Mouse (Mus musculus): Measurements from ENCODE around the gene Rfc4. TPM values are rescaled to one million over a fixed set of nuclear protein-coding genes. Genes with fewer than 3 reads are reported as not detected.
"Not testable (repeated sequence)": the region's sequence is repeated elsewhere in the genome, so short reads cannot be mapped to it uniquely, and the experiment has no call there.

Gene Rfc4
- polyA plus RNA-seq, 2 experiments, result 12.1 to 91.4 TPM

DNA sequence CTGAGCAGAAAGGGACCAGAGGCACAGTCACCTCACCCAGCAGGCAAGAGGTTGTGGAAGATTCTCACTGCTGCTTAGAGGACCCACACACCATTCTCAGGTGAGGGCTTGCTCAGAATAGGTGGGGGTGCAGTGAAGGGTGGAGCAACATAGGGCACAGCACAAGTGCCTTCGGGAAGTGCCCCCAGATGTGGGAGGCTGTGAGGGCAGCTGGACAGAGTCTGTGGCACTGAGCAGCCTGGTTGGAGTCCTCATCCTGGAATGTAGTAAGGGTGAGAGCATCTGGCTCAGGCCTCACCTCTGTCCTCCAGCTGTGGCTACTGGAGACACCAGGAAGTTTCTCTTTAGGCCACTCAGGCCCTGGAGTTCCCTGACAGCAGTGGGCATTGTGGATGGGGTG, 30.7 kb downstream of the Rfc4 start:
- H3K27me3 ChIP-seq (ENCODE audit: control insufficient read depth, insufficient read depth, low read length); H3K4me1 ChIP-seq (ENCODE audit: control insufficient read depth, insufficient read depth, low read length); H3K36me3 ChIP-seq (ENCODE audit: control insufficient read depth, insufficient read depth, low read length); H3K27ac ChIP-seq (replicated peaks; ENCODE audit: low read depth, low read length); H3K9me3 ChIP-seq (ENCODE audit: control insufficient read depth, low read length); ATAC-seq (ENCODE audit: low FRiP score, low read depth); DNase-seq (ENCODE audit: low spot score); H3K4me2 ChIP-seq (replicated peaks; ENCODE audit: low read depth, low read length, severe bottlenecking); H3K4me3 ChIP-seq (replicated peaks; ENCODE audit: low read length); H3K9ac ChIP-seq (ENCODE audit: low read depth, low read length, severe bottlenecking): not testable (repeated sequence)
- 80% methylated on average over 1 of the region's 1 CpGs for WGBS

DNA sequence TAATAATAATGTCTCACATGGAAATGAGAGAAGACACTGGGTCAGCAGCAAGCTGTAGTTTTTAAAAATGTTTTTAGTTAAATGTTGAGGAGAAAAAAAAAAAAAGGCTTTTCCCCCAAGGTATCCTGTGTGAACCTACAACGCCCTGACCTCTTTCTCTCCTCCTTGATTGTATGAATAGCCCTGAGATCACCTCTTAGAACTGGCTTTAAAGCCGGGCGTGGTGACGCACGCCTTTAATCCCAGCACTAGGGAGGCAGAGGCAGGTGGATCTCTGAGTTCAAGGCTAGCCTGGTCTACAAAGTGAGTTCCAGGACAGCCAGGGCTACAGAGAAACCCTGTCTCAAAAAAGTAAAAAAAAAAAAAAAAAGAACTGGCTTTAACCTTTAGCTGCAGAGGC, 32.0 kb downstream of the Rfc4 start:
- H3K4me3 ChIP-seq (replicated peaks; ENCODE audit: low read length); H3K36me3 ChIP-seq (ENCODE audit: control insufficient read depth, insufficient read depth, low read length); H3K9me3 ChIP-seq (ENCODE audit: control insufficient read depth, low read length); H3K9ac ChIP-seq (ENCODE audit: low read depth, low read length, severe bottlenecking); DNase-seq (ENCODE audit: low spot score); H3K4me2 ChIP-seq (replicated peaks; ENCODE audit: low read depth, low read length, severe bottlenecking); ATAC-seq (ENCODE audit: low FRiP score, low read depth); H3K27me3 ChIP-seq (ENCODE audit: control insufficient read depth, insufficient read depth, low read length); H3K27ac ChIP-seq (replicated peaks; ENCODE audit: low read depth, low read length); H3K4me1 ChIP-seq (ENCODE audit: control insufficient read depth, insufficient read depth, low read length): not testable (repeated sequence)
- 92% methylated on average over 5 of the region's 5 CpGs for WGBS

DNA sequence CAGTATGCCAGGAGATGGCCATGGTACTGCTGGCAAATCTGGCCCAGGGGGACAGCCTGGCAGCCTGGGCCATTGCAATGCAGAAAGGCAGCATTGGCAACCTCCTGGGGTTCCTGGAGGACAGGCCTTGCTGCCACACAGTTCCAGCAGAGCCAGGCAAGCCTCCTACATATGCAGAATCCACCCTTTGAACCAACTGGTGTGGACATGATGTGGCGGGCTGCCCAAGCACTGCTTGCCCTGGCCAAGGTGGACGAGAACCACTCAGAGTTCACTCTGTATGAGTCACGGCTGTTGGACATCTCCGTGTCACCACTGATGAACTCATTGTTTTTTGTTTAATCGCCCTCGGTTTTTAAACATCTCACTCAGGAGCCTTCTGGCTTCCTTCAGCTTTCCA, 33.4 kb downstream of the Rfc4 start:
- H3K4me3 ChIP-seq (replicated peaks; ENCODE audit: low read length), result no peak overlapping the region

DNA sequence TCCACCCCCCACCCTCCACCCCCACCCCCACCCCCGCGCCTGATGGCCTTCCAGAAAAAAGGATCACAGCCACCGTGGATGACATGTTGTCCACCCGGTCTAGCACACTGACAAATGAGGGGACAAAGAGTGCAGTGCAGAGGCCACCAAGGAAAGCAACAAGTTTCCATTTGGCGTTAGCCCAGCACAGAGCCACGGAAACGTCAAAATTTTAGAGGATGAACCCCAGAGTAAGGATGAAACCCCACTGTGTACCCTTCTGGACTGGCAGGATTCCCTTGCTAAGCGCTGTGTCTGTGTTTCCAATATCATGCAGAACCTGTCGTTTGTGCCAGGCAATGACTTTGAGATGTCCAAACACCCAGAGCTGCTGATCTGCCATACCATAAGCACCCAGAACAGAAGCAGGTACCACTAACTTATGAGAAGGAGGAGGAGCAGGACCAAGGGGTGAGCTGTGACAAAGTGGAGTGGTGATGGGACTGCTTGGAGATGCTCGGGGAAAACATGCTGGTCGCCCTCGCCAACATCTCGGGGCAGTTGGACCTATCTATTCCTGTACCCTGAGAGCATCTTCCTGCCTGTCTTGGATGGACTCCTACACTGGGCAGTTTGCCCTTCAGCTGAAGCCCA, 34.1 kb downstream of the Rfc4 start:
- Histone ChIP-seq H3K4me1 (ENCODE audit: control insufficient read depth, insufficient read depth, low read length) (no peaks in the 10 kb centered on the region), H3K4me3 (replicated peaks; ENCODE audit: low read length) (no peak overlapping the region), H3K9me3 (ENCODE audit: control insufficient read depth, low read length) (no peaks in the 10 kb centered on the region), H3K4me2 (replicated peaks; ENCODE audit: low read depth, low read length, severe bottlenecking) (no peak overlapping the region), H3K27ac (replicated peaks; ENCODE audit: low read depth, low read length) (no peak overlapping the region), H3K36me3 (ENCODE audit: control insufficient read depth, insufficient read depth, low read length) (no peaks in the 10 kb centered on the region), H3K9ac (ENCODE audit: low read depth, low read length, severe bottlenecking) (no peak overlapping the region), H3K27me3 (ENCODE audit: control insufficient read depth, insufficient read depth, low read length) (no peaks in the 10 kb centered on the region)
- ATAC-seq (ENCODE audit: low FRiP score, low read depth) (no peak), DNase-seq (ENCODE audit: low spot score) (no peak)
- WGBS, result 84% methylated on average over 13 of the region's 13 CpGs
- no peak for TF ChIP-seq POLR2A (IDR thresholded peaks at IDR 0.05; ENCODE audit: borderline replicate concordance, extremely low read depth, insufficient read depth, insufficient read length)

More for the DNA sequence above, 33.4 kb downstream of the Rfc4 start:
- Histone ChIP-seq H3K27ac (replicated peaks; ENCODE audit: low read depth, low read length) (no peak overlapping the region), H3K36me3 (ENCODE audit: control insufficient read depth, insufficient read depth, low read length) (no peaks in the 10 kb centered on the region), H3K9me3 (ENCODE audit: control insufficient read depth, low read length) (no peaks in the 10 kb centered on the region), H3K4me1 (ENCODE audit: control insufficient read depth, insufficient read depth, low read length) (no peaks in the 10 kb centered on the region), H3K4me2 (replicated peaks; ENCODE audit: low read depth, low read length, severe bottlenecking) (no peak overlapping the region), H3K27me3 (ENCODE audit: control insufficient read depth, insufficient read depth, low read length) (no peaks in the 10 kb centered on the region), H3K9ac (ENCODE audit: low read depth, low read length, severe bottlenecking) (no peak overlapping the region)
- no peak for TF ChIP-seq POLR2A (IDR thresholded peaks at IDR 0.05; ENCODE audit: borderline replicate concordance, extremely low read depth, insufficient read depth, insufficient read length)
- no peak for ATAC-seq (ENCODE audit: low FRiP score, low read depth)
- DNase-seq (ENCODE audit: low spot score), result no peak
- WGBS, result 90% methylated on average over 6 of the region's 6 CpGs

DNA sequence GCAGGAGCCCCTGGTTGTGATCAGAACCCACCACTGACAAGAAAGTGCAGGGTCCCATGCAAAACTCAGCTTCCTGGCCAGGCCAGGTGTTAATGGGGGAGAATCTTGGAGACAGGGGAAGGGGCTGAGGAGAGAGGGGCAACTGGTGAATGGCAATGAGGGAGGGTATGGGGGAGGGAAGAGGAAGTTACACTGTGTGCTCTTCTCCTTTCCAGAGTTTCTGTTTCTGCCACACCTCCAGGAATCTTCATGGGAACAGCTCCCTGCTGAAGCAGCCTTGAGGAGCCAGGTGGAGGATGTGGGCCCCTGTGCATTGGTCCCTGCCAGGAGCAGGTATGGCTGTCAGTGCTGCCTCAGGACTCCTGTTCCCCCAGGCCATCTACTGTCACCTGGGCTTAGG, 36.2 kb downstream of the Rfc4 start:
- not testable (repeated sequence) for H3K9ac ChIP-seq (ENCODE audit: low read depth, low read length, severe bottlenecking); DNase-seq (ENCODE audit: low spot score); H3K4me2 ChIP-seq (replicated peaks; ENCODE audit: low read depth, low read length, severe bottlenecking); H3K4me1 ChIP-seq (ENCODE audit: control insufficient read depth, insufficient read depth, low read length); H3K4me3 ChIP-seq (replicated peaks; ENCODE audit: low read length); H3K36me3 ChIP-seq (ENCODE audit: control insufficient read depth, insufficient read depth, low read length); H3K9me3 ChIP-seq (ENCODE audit: control insufficient read depth, low read length); H3K27me3 ChIP-seq (ENCODE audit: control insufficient read depth, insufficient read depth, low read length); H3K27ac ChIP-seq (replicated peaks; ENCODE audit: low read depth, low read length); ATAC-seq (ENCODE audit: low FRiP score, low read depth)

DNA sequence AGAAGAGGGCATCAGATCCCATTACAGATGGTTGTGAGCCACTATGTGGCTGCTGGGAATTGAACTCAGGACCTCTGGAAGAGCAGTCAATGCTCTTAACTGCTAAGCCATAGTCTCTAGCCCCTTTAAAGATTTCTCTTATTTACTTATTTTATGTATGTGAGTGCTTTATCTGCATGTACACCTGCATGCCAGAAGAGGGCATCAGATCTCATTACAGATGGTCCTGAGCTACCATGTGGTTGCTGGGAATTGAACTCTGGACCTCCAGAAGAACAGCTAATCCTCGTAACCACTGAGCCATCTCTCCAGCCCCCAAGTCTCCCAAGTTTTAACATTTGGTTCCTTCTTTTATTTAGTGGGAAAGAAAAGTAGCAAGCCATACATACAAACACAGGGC, 39.0 kb downstream of the Rfc4 start:
- not testable (repeated sequence) for ATAC-seq (ENCODE audit: low FRiP score, low read depth); DNase-seq (ENCODE audit: low spot score); H3K4me3 ChIP-seq (replicated peaks; ENCODE audit: low read length); H3K9me3 ChIP-seq (ENCODE audit: control insufficient read depth, low read length); H3K4me2 ChIP-seq (replicated peaks; ENCODE audit: low read depth, low read length, severe bottlenecking); H3K36me3 ChIP-seq (ENCODE audit: control insufficient read depth, insufficient read depth, low read length); H3K9ac ChIP-seq (ENCODE audit: low read depth, low read length, severe bottlenecking); H3K4me1 ChIP-seq (ENCODE audit: control insufficient read depth, insufficient read depth, low read length); H3K27me3 ChIP-seq (ENCODE audit: control insufficient read depth, insufficient read depth, low read length); H3K27ac ChIP-seq (replicated peaks; ENCODE audit: low read depth, low read length)
- 97% methylated on average over 1 of the region's 1 CpGs for WGBS

DNA sequence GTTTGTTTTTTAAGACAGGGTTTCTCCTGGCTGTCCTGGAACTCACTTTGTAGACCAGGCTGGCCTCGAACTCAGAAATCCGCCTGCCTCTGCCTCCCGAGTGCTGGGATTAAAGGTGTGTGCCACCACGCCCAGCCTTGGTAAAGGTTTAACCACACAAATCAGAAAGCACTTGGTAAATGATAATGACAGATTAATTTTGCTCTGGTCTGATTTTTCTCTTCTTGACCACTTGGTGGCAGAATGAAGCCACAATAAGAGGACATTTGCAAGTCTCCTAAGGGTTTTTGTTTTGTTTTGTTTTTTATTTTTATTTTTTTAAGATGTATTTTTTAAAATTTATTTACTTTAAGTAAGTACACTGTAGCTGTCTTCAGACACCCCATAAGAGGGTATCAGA, 39.8 kb downstream of the Rfc4 start:
- H3K27ac ChIP-seq (replicated peaks; ENCODE audit: low read depth, low read length); H3K9me3 ChIP-seq (ENCODE audit: control insufficient read depth, low read length); H3K9ac ChIP-seq (ENCODE audit: low read depth, low read length, severe bottlenecking); H3K36me3 ChIP-seq (ENCODE audit: control insufficient read depth, insufficient read depth, low read length); H3K4me2 ChIP-seq (replicated peaks; ENCODE audit: low read depth, low read length, severe bottlenecking); H3K4me3 ChIP-seq (replicated peaks; ENCODE audit: low read length); ATAC-seq (ENCODE audit: low FRiP score, low read depth); H3K27me3 ChIP-seq (ENCODE audit: control insufficient read depth, insufficient read depth, low read length); H3K4me1 ChIP-seq (ENCODE audit: control insufficient read depth, insufficient read depth, low read length): not testable (repeated sequence)
- WGBS, result 55% methylated on average over 4 of the region's 4 CpGs
- peak; percentile 25 for DNase-seq (ENCODE audit: low spot score)

DNA sequence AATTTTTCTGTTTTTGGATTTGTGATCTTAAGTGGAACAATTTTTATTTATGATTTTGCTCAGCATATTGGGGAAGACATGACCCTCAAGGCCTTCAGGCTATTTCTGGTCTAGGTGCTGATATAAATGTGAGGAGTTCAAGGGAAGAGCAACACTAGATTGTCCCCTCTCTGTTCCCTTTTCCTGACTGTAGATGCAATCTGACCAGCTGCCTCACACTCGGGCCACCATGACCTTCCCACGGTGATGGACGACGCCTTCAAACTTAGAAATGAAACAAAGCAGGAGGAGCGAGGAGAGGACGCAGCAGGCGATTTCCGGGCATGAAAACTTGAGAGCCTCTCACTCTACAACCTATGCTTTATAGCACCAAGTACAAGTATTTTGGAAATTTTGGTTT, 40.4 kb downstream of the Rfc4 start:
- not testable (repeated sequence) for H3K36me3 ChIP-seq (ENCODE audit: control insufficient read depth, insufficient read depth, low read length); DNase-seq (ENCODE audit: low spot score); H3K9ac ChIP-seq (ENCODE audit: low read depth, low read length, severe bottlenecking); ATAC-seq (ENCODE audit: low FRiP score, low read depth); H3K9me3 ChIP-seq (ENCODE audit: control insufficient read depth, low read length); H3K4me1 ChIP-seq (ENCODE audit: control insufficient read depth, insufficient read depth, low read length); H3K27me3 ChIP-seq (ENCODE audit: control insufficient read depth, insufficient read depth, low read length); H3K4me2 ChIP-seq (replicated peaks; ENCODE audit: low read depth, low read length, severe bottlenecking); H3K27ac ChIP-seq (replicated peaks; ENCODE audit: low read depth, low read length); H3K4me3 ChIP-seq (replicated peaks; ENCODE audit: low read length)
- 78% methylated on average over 8 of the region's 8 CpGs for WGBS

Data from limb, embryonic 14.5 days (tissue).